Mouse (Mus musculus) hindbrain, embryonic 10.5 days (tissue): ENCODE results near the gene Ivd. TPM values are rescaled to one million over a fixed set of nuclear protein-coding genes. Genes with fewer than 3 reads are reported as not detected.

ENCODE experiments used
- DNase-seq: peaks from one replicate; pipeline ENCODE4 v3.0.0-alpha.2; 2017; ENCODE audit warnings: low spot score
- H3K27ac ChIP-seq: fragments of 300-500 bp; sonication (generic); 2 replicates; pipeline ENCODE4 v1.5.1; 2016; ENCODE audit warnings: mild to moderate bottlenecking, moderate library complexity
- H3K27me3 ChIP-seq: fragments of 300-500 bp; sonication (generic); 2 replicates; pipeline ENCODE4 v1.6.1; 2016; ENCODE audit warnings: mild to moderate bottlenecking; ENCODE audit not compliant: poor library complexity, insufficient read depth, severe bottlenecking
- H3K36me3 ChIP-seq: fragments of 300-500 bp; sonication (generic); 2 replicates; pipeline ENCODE4 v1.6.1; 2016; ENCODE audit warnings: mild to moderate bottlenecking, moderate library complexity
- H3K4me1 ChIP-seq: fragments of 300-500 bp; sonication (generic); replicated peaks from 2 replicates; pipeline ENCODE4 v1.6.1; 2016; ENCODE audit warnings: mild to moderate bottlenecking
- H3K4me3 ChIP-seq: fragments of 300-500 bp; sonication (generic); 2 replicates; pipeline ENCODE4 v1.5.1; 2016; ENCODE audit warnings: mild to moderate bottlenecking, moderate library complexity
- H3K9me3 ChIP-seq: fragments of 300-500 bp; sonication (generic); 2 replicates; pipeline ENCODE4 v1.6.1; 2016; ENCODE audit warnings: mild to moderate bottlenecking, moderate library complexity
- WGBS: fragments of 180-500 bp; shearing (Covaris S2); methylation state at CpG from one replicate; pipeline ENCODE4 v1.1.7; 2016; 5-methylcytosine and 5-hydroxymethylcytosine counted together
- polyA plus RNA-seq: library from polyadenylated mRNA; unstranded; fragments of >200 nt; fragmentation: Nextera tagmentation; extraction: Ambion mirVana; gene quantifications from 2 replicates; pipeline ENCODE4 v1.2.1, GENCODE M21; 2016

The Ivd gene
- polyA plus RNA-seq, 1 experiment from 2014 or later = 59.4 TPM

DNA sequence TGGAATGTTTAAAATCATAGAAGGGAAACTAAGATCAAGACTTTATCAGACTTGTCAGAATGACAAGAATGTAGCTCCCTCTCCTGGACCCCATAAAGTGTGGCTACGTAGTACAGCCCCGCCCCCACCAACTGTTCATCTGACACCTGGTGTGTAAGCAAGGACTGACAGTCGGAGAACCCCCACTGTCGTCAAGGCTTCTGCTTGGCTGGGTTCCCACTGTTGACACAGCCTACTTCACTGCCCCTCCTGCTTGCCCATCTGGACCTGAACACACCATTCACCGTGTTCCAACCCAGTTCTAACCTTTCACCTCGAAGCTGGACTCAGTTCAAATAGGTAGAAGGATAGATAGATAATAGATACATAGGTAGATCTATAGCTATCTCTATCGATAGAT lies 15.5 kb upstream of the Ivd start:
- H3K27me3 ChIP-seq = no peaks in the 10 kb centered on the region
- DNase-seq = no peak
- H3K4me3 ChIP-seq = no peak overlapping the region
- WGBS = 66% methylated on average over 7 of the region's 7 CpGs
- H3K27ac ChIP-seq = no peak overlapping the region
- no peaks in the 10 kb centered on the region for H3K9me3 ChIP-seq
- no peaks in the 10 kb centered on the region for H3K36me3 ChIP-seq
- H3K4me1 ChIP-seq = 0 out of 2 replicates have a peak, but pooled peaks cover 3% of the 10 kb centered on the region

- Histone ChIP-seq H3K4me3 (no peak overlapping the region), H3K27me3 (no peaks in the 10 kb centered on the region), H3K27ac (no peak overlapping the region), H3K9me3 (no peaks in the 10 kb centered on the region), H3K36me3 (no peaks in the 10 kb centered on the region), H3K4me1 (peaks cover 4% of the 10 kb centered on the region; the same call in 1 of the 2 replicates)
- 26% methylated on average over 3 of the region's 3 CpGs for WGBS
- DNase-seq = peak; percentile 12
These were observed 10.0 kb upstream of the Ivd start for GRCm38 (mm10) chr2:118851756-118852155.

DNA sequence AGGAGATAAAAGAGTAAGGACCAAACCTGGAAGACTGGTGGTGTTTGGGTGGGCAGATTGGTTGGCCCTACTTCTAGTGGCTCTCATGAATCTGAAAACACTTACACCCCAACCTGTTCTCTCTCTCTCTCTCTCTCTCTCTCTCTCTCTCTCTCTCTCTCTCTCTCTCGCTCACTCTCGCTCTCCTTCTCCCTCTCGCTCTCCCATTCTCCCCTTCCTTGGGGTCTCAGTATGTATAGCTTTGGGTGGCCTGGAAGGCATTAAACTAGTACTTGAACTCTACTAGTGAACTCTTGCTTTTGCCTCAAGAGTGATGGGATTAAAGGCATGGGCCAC lies 554 bp downstream of the Ivd start:
- Histone ChIP-seq H3K27ac (peak overlapping the region; percentile 89), H3K9me3 (no peaks in the 10 kb centered on the region), H3K4me3 (peak overlapping the region; percentile 76), H3K4me1 (peaks cover 29% of the 10 kb centered on the region), H3K27me3 (no peaks in the 10 kb centered on the region), H3K36me3 (peaks cover 12% of the 10 kb centered on the region)
- no peak for DNase-seq
- 46% methylated on average over 3 of the region's 3 CpGs for WGBS

- Histone ChIP-seq H3K4me3 (no peak overlapping the region), H3K9me3 (no peaks in the 10 kb centered on the region), H3K27me3 (no peaks in the 10 kb centered on the region), H3K27ac (no peak overlapping the region), H3K36me3 (peaks cover 67% of the 10 kb centered on the region), H3K4me1 (no peaks in the 10 kb centered on the region)
- WGBS = 90% methylated on average over 3 of the region's 3 CpGs
- DNase-seq = no peak
These were observed 8.8 kb downstream of the Ivd start for GRCm38 (mm10) chr2:118870601-118871000.

GRCm38 (mm10) chr2:118871032-118871431 lies 9.3 kb downstream of the Ivd start:
- Histone ChIP-seq H3K27me3 (no peaks in the 10 kb centered on the region), H3K9me3 (no peaks in the 10 kb centered on the region), H3K4me1 (no peaks in the 10 kb centered on the region), H3K4me3 (no peak overlapping the region), H3K27ac (no peak overlapping the region), H3K36me3 (peaks cover 67% of the 10 kb centered on the region)
- DNase-seq = no peak
- WGBS = 82% methylated on average over 1 of the region's 1 CpGs

DNA sequence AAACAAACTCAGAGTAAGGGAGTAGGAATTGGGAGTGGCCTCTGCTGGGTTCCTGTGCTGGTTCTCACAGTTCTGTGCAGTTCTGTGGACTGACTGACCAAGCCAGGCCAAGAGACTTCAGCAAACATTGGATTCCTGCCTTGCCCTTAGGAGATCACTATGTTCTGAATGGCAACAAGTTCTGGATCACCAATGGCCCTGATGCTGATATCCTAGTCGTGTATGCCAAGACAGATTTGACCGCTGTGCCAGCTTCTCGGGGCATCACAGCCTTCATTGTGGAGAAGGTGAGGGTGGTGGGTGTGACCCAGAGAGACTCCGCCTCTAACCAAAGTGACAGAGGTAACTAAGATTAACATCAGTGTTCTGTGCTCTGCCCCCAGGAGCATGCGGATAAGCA lies 11.3 kb downstream of the Ivd start:
- 93% methylated on average over 5 of the region's 5 CpGs for WGBS
- no peak overlapping the region for H3K4me3 ChIP-seq
- peaks cover 82% of the 10 kb centered on the region for H3K36me3 ChIP-seq
- H3K27me3 ChIP-seq = no peaks in the 10 kb centered on the region
- no peaks in the 10 kb centered on the region for H3K9me3 ChIP-seq
- H3K4me1 ChIP-seq = no peaks in the 10 kb centered on the region
- H3K27ac ChIP-seq = no peak overlapping the region
- DNase-seq = no peak

GRCm38 (mm10) chr2:118873890-118874430 lies 12.2 kb downstream of the Ivd start:
- DNase-seq = no peak
- H3K9me3 ChIP-seq = no peaks in the 10 kb centered on the region
- H3K4me3 ChIP-seq = no peak overlapping the region
- peaks cover 90% of the 10 kb centered on the region for H3K36me3 ChIP-seq
- no peak overlapping the region for H3K27ac ChIP-seq
- H3K4me1 ChIP-seq = no peaks in the 10 kb centered on the region
- WGBS = 93% methylated on average over 6 of the region's 6 CpGs
- H3K27me3 ChIP-seq = no peaks in the 10 kb centered on the region

DNA sequence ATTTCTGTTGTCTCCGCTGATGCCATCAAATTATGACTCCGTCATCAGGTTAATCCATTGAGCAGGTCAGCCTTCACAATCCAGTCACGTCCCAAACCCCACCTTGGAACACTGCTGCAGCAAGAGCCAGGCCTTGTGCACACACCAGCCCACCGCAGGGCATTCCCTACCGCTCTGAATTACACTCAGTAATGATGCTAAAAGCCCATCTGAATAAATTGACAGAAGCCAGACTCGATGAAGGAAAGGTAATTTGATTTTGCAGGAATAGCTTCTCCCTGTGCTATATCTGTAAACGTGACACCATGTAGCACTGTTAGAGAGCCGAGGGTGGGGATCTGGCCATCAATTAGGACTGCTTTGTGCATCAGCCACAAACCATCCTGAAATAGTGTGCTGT lies 13.6 kb downstream of the Ivd start:
- H3K4me1 ChIP-seq = no peaks in the 10 kb centered on the region
- H3K4me3 ChIP-seq = no peak overlapping the region
- 93% methylated on average over 8 of the region's 8 CpGs for WGBS
- H3K9me3 ChIP-seq = no peaks in the 10 kb centered on the region
- DNase-seq = no peak
- H3K27me3 ChIP-seq = no peaks in the 10 kb centered on the region
- H3K36me3 ChIP-seq = peaks cover 82% of the 10 kb centered on the region
- no peak overlapping the region for H3K27ac ChIP-seq

- peaks cover 83% of the 10 kb centered on the region for H3K36me3 ChIP-seq
These were observed 14.7 kb downstream of the Ivd start for GRCm38 (mm10) chr2:118876453-118876852.

DNA sequence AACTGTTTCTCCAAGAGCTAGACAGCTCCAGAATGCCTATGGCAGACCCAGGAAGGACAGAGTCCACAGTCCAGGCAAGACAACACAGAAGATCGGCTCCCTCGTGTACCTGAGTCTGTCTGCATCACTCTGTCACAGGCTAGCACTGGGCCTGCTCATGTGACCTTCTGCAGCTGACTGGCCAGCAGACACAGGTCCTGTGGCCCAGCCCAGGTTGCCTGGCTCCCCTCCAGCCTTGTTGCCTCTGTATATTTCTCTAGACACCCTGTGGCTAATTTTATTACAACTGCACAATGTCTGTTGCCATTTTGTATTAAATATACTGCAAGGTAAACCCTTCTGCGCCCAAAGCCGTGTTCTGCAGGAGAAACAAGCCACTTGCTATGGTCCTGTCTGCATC lies 19.3 kb downstream of the Ivd start:
- 84% methylated on average over 4 of the region's 4 CpGs for WGBS
- no peak for DNase-seq
- peaks cover 30% of the 10 kb centered on the region for H3K27me3 ChIP-seq
- peaks cover 7% of the 10 kb centered on the region for H3K4me1 ChIP-seq
- H3K9me3 ChIP-seq = no peaks in the 10 kb centered on the region
- H3K4me3 ChIP-seq = no peak overlapping the region
- no peak overlapping the region for H3K27ac ChIP-seq
- H3K36me3 ChIP-seq = peaks cover 40% of the 10 kb centered on the region

More at GRCm38 (mm10) chr2:118876453-118876852, 14.7 kb downstream of the Ivd start:
- Histone ChIP-seq H3K4me3 (no peak overlapping the region), H3K9me3 (no peaks in the 10 kb centered on the region), H3K27ac (no peak overlapping the region), H3K27me3 (no peaks in the 10 kb centered on the region), H3K4me1 (no peaks in the 10 kb centered on the region)
- 95% methylated on average over 9 of the region's 9 CpGs for WGBS
- DNase-seq = no peak

GRCm38 (mm10) chr2:118881956-118882355 lies 20.2 kb downstream of the Ivd start:
- Histone ChIP-seq H3K9me3 (no peaks in the 10 kb centered on the region), H3K36me3 (peaks cover 31% of the 10 kb centered on the region), H3K27ac (no peak overlapping the region), H3K4me1 (peaks cover 7% of the 10 kb centered on the region), H3K4me3 (no peak overlapping the region), H3K27me3 (peaks cover 39% of the 10 kb centered on the region)
- no peak for DNase-seq
- WGBS = 85% methylated on average over 5 of the region's 5 CpGs

DNA sequence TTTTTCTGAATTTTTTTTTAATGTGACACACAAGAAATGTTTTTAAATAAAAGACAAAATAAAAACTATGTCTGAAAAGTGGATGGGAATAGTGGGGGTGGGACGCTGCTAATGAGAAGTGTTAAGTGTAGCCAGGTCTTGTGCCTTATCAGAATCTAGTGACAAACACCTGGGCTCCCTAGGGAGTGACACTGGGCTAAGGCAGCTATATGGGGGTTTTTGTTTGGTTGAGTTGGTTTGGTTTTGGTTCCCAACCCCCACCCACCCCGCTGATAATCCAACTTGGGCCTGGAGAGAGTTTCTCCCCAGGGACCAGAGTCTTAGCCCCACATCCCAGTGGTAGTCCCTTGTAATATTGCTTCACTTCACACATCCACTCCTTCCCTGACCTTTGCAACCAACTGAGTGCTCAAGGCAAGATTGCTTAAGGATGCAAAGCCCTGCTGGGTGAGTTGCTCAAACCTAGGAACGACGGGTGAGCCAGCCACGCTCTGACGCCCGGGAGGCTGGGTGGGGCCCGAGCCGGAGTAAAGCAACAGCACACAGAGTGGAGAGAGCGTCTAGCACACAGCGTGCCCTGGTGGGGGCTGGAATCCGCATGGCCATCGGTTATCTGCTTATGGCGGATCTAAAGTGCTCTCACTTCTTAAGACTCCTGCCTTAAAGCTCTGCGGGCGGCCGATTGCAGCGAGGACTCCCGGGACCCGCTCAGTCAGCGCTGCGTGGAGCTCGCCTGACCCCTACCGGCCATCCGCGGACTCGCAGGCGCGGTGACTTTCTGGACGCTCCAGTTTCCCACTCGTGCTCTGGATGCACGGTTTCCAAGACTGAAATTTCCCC lies 21.3 kb downstream of the Ivd start:
- peaks cover 20% of the 10 kb centered on the region for H3K36me3 ChIP-seq
- 2% methylated on average over 32 of the region's 32 CpGs for WGBS
- peak; percentile 83 for DNase-seq
- no peaks in the 10 kb centered on the region for H3K9me3 ChIP-seq
- peak overlapping the region; percentile 82 for H3K27ac ChIP-seq
- H3K27me3 ChIP-seq = peaks cover 50% of the 10 kb centered on the region
- H3K4me1 ChIP-seq = peaks cover 13% of the 10 kb centered on the region
- peak overlapping the region; percentile 54 for H3K4me3 ChIP-seq

GRCm38 (mm10) chr2:118887440-118887839 lies 25.7 kb downstream of the Ivd start:
- no peak overlapping the region for H3K4me3 ChIP-seq
- H3K27me3 ChIP-seq = peaks cover 68% of the 10 kb centered on the region
- peak overlapping the region; percentile 53; the same call in 1 of the 2 replicates for H3K27ac ChIP-seq
- no peak for DNase-seq
- no peaks in the 10 kb centered on the region for H3K36me3 ChIP-seq
- no peaks in the 10 kb centered on the region for H3K9me3 ChIP-seq
- WGBS = 75% methylated on average over 13 of the region's 13 CpGs
- peaks cover 13% of the 10 kb centered on the region for H3K4me1 ChIP-seq
